Mouse (Mus musculus) cortical plate, adult 2 months (tissue): ENCODE results near the gene Anapc11.

ENCODE experiments used
- CTCF ChIP-seq: fragments of 200-500 bp; IDR thresholded peaks from 2 replicates; pipeline ENCODE4 v1.5.1; 2011; ENCODE audit warnings: mild to moderate bottlenecking, control low read depth, low read length; ENCODE audit not compliant: insufficient read depth; ENCODE audit errors: extremely low read depth
- POLR2A ChIP-seq: fragments of 200-500 bp; IDR thresholded peaks from 2 replicates; pipeline ENCODE4 v1.6.1; 2011; ENCODE audit warnings: mild to moderate bottlenecking, low read length, control low read depth; ENCODE audit not compliant: insufficient read depth; ENCODE audit errors: extremely low read depth

DNA sequence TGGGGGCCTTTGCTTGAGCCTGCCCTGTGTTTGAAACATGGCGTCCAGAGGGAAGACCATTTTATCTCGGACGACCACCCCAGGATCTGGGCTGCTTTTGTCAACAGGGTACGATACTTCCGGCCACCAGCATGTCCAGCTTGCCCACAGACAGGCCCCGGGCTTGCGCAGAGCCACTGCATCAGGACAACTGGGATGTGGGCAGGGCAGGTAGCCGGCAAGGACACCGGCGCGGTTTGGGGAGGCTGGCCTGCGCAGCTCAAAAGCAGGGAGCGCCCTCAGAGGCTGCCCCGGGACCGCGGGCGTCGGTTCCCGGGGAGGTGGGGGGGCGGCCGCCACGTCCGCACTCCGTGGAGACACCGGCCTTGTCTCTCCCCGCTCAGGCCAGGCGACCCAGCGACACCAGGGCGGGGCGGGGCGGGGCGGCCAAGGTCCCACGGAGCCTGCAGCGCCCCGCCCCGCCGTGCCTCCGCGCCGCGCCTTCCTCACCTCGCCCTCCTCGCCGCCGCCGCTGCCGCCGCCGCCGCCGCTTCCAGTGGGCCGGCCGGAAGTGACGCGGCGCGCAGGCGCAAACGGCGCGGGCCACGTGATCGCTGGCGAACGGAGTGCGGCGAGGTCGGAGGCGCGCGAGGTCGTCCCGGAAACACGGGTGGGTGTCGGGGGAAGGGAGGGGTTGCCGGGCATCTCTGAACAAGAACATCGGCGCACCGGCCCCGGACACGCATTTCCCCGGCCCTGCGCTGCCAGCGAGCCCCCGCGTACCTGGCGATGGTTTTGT lies 48.9 kb upstream of the Anapc11 start, which contains the start of gene Mcrip1:
- TF ChIP-seq CTCF (no peak), POLR2A (peak; percentile 54; the same call in 1 of the 2 replicates)
